Mouse (Mus musculus) kidney, postnatal 25 days (tissue): ENCODE measurements around the gene Eloa.
"Not testable (repeated sequence)": the region's sequence is repeated elsewhere in the genome, so short reads cannot be mapped to it uniquely, and the experiment has no call there.

Experiments used
- DNase-seq, 2 experiments: peaks; one replicate each; pipeline ENCODE4 v3.0.0; 2021; ENCODE audit warnings: mixed read lengths in 2 of 2

The Eloa gene

DNA sequence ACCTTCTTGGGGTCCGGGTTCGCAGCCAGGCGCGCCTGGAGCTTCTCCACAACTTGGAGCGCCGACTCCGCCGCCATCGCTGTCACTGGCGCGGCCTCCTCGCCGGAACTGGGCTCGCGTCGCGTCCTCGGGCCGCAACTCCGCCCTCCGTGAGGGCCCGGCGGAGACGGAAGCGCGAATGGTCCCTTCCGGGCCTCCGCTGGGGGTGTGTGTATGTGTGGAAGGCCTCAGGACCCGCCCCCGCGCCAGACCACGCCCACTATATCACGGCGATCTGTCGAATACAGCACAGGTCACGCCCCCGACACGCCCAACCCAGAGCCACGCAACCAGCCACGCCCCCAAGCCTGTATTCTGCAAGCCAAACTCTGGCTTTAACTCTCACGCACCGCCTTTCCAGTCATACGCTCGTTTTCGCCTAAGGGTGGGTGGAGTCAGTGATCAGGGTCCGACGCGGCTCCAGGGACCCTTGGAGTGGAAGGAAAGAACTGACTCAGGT lies at the start of gene Eloa:
TSS of gene Eloa (minus strand) at position 215 of the 499 bp plus-strand sequence.
- DNase-seq, result peak; percentile 100

DNA sequence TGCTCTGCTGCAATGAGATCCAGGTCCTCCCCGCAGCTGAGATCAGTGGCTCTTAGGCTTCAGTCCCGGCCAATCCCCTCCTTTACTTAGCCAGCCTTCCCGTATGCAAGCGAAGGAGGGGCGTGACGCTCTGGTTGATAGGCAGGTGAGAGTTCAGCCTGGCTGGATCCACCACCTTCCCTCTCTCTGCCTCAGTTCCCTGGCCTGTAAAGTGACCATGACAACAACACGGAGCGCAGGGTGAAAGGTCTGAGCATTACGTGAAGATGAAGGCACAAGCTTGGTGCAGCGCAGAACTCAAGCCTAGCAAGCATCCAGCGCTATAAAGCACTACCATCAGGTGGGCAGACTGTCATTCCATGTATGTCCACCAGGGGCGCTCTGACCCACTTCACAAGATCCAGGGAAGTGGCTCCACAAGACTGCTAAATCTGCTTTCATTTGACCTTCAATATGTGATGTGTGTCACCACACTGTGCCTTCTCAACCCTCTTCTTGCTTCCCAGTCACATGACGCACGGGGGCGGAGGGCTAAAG lies 49.7 kb upstream of the Eloa start:
- DNase-seq, result peak; percentile 85 to 90

- no peak for DNase-seq
Observed at GRCm38 (mm10) chr4:136070592-136070991, 49.0 kb upstream of the Eloa start.

- DNase-seq, result peak; percentile 84 to 88
Observed at GRCm38 (mm10) chr4:136069954-136070353, 48.4 kb upstream of the Eloa start.

- DNase-seq, result peak in 1 of 2 experiments; percentile 19
Observed at GRCm38 (mm10) chr4:136069313-136069712, 47.8 kb upstream of the Eloa start.

GRCm38 (mm10) chr4:136063143-136063542 lies 41.6 kb upstream of the Eloa start:
- no peak for DNase-seq

DNA sequence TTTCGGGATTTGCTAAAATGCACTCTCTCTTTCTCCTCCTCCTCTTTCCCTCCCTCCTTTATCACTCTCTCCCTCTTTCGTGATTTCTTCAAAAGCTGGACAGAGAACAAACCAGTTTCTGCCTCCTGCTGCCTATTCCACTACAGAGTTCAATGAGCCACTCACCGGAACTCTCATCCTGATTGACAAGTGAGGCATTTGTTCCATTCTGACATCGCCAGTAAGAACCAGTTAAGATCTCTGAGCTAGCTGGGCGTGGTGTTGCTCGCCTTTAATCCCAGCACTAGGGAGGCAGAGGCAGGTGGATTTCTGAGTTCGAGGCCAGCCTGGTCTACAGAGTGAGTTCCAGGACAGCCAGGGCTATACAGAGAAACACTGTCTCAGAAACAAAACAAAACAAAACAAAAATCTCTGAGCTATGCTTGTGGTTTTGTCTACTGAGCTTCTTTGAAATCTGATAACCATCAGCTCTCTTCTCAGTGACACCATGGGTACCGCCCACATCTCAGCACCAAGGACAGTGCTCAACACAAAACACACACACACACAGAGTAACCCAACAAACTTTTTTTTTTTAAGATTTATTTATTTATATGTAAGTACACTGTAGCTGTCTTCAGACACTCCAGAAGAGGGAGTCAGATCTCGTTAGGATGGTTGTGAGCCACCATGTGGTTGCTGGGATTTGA lies 38.4 kb upstream of the Eloa start:
- not testable (repeated sequence) for DNase-seq

- no peak for DNase-seq
Observed at GRCm38 (mm10) chr4:136057916-136058315, 36.4 kb upstream of the Eloa start.

GRCm38 (mm10) chr4:136056030-136056429 lies 34.5 kb upstream of the Eloa start:
- DNase-seq, result no peak

GRCm38 (mm10) chr4:136053843-136054242 lies 32.3 kb upstream of the Eloa start:
- DNase-seq, result no peak

GRCm38 (mm10) chr4:136053247-136053596 lies 31.7 kb upstream of the Eloa start, which contains the start of gene Rpl11:
Gene Rpl11, minus strand, starts transcription at chr4:136053428.
- peak; percentile 95 to 96 for DNase-seq

DNA sequence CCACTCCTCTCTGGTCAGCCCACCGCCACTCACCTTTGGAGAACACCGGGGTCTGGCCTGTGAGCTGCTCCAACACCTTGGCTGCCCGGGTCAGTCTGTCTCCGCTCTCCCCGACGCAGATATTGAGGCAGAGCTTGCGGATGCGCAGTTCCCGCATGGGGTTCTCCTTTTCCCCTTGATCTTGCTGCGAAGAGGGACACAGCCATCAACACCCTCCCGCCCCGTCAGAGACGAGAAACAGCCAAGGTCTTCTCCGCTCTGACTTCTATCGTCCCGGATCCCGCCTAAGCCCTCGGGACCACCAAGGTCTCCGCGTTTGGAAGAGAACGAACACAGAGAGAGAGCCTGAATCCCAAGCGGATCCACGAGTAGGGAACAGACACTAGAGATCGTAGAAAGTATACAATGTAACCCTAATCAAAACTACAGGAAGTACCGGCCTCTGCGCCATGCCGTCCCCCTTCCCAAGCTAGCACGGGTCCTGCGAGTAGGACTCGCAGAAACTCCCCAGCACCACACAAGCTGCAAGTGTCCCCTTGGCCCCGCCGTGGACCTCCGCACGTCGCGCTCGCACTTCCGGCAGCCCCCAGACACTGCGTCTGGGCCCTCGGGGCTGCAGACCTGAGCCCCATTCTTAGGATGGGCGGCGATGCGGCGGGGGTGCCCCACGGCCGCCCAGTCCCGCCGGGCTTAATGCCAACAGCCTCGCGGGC lies 31.1 kb upstream of the Eloa start:
- DNase-seq, result peak; percentile 20 to 57

GRCm38 (mm10) chr4:136052060-136052459 lies 30.5 kb upstream of the Eloa start:
- DNase-seq, result no peak

DNA sequence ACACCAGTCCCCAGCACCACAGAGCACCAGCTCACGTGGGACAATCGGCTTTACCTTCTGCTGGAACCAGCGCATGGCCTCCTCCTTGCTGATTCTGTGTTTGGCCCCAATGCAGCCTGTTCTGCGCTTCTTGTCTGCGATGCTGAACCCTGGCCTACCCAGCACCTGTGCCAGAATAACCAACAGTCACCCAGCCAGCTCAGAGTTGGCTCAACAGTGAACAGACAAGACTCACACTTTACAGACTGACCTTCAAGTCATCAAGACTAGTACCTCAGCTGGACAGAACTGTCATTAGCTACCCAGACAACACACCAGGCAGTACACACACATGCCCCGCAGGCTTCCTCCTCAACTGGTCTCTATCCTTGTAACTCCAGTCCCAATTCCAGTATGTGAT lies 28.7 kb upstream of the Eloa start:
- DNase-seq, result no peak

DNA sequence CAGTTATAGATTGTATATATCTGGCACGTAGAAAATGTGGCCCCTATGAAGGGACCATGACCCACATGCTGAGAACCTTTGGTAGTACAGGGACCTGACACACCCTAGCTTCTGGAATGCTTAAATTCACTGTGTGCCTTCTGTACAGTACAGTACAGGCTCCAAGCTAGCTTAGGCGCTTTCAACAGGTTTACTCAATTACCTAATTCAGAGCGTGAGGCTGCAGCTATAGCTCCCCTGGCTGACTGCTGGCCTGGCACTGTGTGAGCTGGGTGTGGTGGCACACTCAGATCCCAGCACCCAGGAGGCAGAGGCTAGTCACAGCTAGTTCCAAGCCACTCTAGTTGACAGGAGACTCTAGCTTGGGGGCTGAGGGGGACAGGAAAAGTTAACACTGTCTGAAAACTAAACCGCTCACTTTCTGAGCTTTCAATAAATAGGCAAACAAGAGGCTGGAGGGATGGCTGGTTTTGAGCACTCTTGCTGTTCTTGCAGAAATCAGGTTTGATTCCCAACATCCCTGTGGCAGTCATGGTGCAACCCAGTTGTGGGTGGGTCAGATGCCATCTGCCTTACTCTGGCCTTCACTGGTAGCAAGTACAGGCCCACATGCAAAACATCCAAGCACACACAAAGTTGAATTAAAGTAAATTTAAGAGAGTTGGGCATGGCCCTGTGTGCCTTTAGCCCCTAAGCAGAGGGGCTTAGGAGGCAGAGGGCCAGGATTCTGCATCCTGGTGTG lies 26.9 kb upstream of the Eloa start:
- peak in 1 of 2 experiments; percentile 67 for DNase-seq

DNA sequence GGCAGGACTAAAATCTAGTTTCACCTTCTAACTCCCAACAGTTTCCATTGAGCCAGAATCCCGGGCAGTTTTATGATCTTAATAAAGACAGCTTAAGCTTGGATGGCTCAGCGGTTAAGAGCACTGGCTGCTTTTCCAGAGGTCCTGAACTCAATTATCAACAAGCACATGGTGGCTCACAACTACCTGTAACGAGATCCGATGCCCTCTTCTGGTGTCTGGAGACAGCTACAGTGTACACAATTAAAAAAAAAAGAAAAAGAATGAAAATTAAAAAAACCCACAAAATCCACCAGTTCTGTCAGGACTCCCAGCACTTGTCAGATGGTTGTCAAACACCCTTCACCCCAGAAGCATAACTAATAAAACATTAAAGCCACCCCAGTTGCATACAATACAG lies 26.1 kb upstream of the Eloa start:
- DNase-seq, result no peak

DNA sequence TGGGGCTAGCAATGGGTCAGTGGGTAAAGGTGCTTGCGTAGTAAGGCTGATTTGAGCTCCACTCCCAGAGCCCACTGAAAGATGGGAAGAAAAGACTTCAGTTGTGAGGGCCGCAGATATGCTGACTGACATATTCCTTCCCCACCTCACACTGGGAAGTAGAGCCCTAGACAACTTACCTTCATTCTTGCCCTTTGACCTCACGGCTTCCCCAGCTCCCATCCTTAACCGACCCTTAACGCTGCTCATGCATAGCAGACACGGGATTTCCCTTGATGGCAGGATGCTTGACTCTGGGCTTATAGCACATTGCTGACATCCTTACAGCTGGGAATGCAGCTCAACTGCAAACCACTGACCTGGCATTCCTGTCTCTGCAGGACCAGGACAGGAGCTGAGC lies 25.3 kb upstream of the Eloa start:
- no peak for DNase-seq

GRCm38 (mm10) chr4:136045091-136045490 lies 23.5 kb upstream of the Eloa start:
- no peak for DNase-seq

DNA sequence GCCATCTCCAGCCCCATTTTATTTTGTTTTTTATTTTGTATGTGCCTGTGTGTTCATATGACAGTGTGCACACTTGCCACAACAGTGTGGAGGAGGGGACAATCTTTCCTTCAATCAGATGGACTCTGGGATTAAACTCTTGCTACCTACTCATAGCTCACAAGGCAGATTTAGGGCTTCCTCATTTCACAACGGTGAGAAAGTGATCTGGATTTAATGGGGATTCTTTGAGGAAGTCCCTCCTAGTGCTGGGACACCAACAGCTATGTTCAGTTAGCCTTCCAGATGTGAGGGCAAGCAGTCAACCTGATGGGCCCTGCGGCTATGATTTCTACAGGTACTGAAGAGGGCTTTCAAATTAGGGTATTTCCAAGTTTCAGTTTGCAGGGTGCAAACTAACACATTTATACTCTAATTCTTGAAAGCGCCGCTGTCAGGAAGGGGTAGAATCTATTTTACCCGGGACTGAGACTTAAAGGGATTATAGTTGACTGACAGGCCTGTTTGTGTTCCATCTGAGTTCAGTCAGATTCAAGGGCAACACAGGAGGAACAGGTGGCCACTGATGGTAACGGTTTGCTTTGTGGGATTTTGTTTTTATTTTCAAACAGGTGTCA lies 22.3 kb upstream of the Eloa start:
- DNase-seq, result no peak

- DNase-seq, result no peak
Observed at GRCm38 (mm10) chr4:136035078-136035477, 13.5 kb upstream of the Eloa start.

- DNase-seq, result no peak
Observed at GRCm38 (mm10) chr4:136033231-136033630, 11.7 kb upstream of the Eloa start.
